Mouse (Mus musculus) adipocyte (in vitro differentiated cells): Measurements from ENCODE around the gene 9030612E09Rik.

Experiments
- DNase-seq: peaks from one replicate; pipeline ENCODE4 v3.0.0-alpha.2; 2016; ENCODE audit warnings: low spot score

Gene 9030612E09Rik

DNA sequence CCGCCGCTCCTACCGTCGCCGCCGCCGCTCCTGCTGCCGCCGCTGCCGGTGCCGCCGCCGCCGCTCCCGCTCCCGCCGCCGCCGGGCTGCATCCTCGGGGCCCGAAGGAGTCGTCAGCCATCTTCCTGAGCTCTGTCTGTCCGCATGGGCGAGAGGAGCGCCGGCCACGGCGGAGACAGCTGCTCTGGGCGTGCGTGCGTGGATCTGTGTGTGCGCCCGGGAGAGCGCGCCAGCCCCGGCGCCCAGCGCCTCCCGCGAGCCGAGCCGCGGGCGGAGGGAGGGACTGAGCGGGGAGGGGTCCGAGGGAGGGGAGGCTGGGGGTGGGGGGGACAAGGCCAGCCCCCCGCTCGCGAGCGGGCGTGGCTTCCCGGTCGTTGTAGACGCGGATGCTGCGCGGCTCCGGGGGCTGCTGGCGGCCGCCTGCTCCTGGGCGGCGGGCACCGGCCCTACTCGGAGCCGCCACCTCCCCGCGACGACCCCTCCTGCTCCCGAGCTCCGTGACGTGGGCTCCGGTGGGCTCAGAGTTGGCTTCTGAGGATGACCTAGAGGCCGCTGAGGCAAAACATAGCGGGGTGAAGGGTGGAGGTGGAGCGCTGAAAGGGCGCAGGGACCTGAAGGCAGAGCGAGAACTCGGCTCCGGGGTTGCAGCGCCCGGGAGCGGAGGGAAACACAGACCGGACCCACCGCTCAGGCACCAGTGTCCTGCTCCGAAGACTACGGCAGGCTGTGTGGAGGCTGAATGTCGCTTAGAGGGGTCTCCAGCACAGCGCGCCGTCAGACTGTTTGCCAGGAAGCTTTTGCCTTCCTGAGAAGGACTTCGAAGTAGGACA, at the start of gene 9030612E09Rik, which contains the start of gene Sobp:
9030612E09Rik (plus strand) TSS at position 379 of the 830 bp plus-strand sequence.
Sobp (minus strand) TSS at position 205 of the 830 bp plus-strand sequence.
- DNase-seq: no peak

DNA sequence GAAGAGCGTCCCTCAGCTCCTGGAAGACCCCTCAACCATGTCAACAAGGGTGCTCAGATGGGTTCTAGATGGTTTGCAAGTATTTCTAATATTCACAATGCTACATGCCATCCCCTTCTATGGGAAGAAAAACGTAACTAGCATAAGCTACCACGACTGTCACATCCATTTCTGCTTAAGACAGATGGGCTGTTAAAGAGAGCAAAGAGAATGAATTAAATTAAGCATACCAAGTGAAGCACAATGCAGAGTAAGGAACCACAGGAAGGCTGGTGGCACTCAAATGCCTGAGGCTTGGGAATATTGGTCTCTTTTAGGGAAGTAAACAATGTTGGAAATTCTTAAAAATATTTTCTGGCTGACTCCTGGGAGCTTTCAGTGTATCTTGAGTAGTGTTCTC, 45.8 kb upstream of the 9030612E09Rik start:
- DNase-seq: no peak

DNA sequence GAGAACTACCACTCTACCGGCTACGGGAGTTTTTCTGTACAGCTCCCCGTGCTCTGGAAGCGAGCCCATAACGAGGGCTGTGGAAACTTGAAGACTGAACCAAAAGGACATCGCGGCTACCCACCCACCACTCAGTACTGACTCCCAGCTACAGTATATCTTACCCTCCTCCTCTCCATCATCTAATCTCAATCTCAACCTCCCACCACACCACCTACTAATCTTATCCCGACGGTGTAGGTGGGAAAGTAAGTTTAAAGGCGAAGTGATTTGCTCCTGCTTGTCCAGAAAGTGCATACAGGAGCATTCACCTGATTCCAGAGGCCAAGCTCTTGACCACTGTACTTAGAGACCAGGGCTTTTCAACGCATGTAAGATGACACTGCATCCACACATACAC, 40.5 kb upstream of the 9030612E09Rik start:
- DNase-seq: no peak

DNA sequence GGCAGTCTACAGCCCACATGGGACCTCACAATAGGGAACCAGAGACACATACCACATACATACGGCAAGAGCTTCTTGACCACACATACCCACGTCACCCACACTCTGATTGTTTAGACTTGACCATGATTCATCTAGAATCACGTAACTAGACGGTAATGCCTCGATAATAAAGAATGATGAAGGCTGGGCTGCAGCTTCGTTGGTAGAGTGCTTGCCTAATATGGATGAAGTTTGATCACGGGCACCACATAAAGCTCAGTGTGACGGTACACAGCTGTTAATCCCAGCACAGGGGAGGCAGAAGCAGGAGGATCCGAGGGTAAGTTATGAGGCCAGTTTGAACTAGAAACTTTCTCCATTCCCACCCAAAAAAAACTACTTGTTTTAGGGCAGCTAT, 31.3 kb upstream of the 9030612E09Rik start:
- no peak for DNase-seq

DNA sequence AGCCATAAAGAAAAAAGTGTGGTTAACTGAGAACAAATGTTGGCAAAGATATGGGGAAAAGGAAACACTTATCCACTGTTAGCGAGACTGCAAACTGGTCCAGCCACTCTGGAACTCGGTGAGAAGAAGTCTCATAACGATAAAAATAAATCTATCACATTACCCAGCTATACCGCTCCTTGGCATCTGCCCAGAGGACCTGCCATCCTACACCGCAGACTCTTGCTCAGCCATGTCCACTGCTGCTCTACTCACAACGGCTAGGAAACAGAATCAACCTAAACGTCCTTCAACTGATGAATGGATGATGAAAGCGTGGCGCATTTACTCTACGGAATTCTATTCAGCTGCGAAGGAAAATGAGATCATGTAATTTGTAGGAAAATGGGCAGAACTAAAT, 26.0 kb upstream of the 9030612E09Rik start:
- no peak for DNase-seq

DNA sequence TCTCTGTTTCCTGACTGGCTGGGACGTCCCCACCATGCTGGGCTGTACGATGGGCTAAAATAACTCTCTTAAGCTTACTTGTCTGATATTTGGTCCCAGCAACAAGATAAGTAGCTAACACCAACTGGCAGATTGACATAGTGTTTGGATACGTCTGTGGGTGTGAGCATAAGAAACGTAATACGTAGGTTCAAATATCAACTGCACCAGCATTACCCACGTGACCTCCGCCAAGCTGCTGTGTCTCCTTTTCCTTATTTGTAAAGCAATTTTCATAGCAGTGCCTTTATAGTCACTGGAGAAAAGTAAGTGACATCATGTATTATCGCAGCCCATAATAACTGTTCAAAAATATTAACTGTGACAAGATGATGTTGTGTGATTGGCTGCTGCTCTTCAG, 21.9 kb upstream of the 9030612E09Rik start:
- DNase-seq: no peak

DNA sequence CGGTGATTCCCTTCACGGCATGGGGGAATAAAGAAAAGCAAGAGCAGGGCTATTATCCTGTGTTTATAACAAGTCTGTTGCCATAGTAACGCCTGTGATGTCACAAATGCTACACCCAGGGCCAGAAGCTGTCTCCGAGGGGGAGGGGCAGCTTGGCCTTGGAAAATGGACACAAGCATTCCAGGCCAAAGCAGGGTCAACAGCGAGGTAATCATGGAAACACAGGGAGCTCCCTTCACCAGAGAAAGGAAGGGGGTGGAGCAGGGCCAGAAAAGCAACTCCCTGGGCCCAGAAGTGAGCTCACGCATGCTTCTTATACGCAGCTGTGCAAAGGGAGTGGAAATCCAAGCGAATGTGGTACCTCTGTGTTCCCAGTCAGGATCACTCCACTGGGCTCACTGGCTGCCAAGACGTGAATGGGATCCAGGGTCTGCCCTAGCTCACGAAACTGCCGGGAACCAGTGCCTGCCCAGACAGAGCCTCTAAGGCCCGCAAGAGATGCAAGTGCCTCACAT, 19.4 kb upstream of the 9030612E09Rik start:
- peak; percentile 5 for DNase-seq

DNA sequence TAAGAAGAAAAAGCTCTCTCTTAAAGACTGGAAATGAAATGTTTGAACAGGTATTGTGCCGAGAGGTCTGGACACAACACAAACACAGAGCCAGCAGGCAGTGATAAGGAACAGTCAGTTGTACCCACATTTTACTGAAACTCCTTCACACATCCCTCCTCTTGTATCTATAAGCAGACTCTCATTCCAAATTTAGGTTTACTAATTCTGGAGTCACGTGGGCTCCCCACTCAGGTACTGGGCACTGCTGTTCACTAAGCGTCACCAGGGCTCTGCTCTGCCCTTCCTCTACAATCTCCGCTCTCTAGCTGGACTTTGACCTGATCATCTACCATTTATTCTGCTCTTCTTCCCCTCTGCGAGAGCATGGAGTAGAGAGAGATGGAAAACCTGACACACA, 15.6 kb upstream of the 9030612E09Rik start:
- DNase-seq: no peak

DNA sequence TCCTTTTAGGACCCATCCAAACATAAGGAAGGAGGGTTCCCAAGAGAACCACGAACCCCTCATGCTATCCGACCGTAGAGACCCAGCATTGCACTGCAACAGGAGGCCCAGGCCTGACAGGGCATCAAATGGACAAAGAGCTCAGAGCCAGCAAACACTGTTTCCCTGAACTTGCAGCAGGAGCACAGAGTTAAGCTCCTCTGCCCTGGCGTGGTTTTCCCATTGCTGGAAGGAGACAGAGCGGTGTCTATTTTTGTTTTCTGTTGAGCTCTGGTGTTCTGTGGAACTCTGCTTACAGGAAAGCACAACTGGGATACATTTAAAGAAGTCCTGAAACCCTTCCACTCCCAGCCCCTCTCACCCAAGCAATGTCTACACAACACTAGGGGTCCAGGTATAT, 15.2 kb upstream of the 9030612E09Rik start:
- no peak for DNase-seq

DNA sequence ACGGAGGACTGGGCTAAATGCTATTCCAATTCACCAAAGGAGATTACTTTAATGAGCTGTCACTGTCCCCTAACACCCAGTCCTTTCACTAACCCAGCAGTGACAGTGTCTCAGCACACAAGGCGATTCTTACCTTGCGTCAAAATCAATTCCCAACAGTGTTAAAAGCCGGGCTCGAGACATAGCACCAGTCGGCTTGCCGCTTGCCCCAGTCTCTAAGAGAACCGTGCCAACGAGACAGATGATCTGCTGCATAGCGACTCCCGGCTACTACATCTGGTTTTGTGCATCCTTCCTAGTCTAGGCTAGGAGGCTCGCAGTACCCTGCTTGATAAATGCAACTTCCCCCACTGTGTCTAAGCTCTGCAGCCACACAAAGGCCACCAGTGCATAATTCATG, 12.2 kb upstream of the 9030612E09Rik start:
- no peak for DNase-seq

DNA sequence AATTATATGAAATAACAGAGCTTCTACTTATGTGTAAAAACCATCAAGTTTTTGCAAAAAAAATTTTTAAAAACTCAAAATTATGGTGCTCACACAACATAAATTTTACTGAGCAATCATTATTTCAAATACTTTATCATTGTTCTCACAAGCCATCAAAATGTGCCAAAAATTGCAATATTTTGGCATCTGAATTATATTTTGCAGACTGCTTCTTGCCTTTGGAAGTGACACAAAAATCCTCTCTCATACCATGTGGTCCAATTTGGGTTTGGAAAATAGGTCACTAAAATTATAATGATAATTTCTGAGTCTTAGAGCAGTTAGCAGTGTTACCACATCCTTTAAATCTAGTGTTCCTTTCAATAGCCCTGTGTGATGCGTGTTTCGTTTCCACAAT, 10.1 kb upstream of the 9030612E09Rik start:
- peak; percentile 5 for DNase-seq

DNA sequence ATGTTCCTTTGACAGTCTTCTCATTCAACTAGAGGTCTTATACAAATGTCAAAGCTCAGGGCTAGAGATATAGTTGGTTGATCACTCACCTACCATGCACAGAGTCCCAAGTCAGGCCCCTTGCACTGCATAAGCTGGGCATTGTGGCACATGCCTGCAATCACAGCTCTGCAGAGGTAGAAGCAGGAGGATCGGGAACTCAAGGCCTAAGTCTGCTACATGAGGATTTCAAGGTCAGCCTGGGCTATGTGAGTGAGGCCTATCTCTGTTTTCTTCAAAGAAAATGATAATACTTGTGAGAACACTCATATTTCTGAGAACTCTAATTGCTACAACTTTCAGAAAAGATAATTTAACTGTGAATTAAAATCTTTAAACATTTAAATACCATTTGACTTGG, 8.4 kb upstream of the 9030612E09Rik start:
- DNase-seq: no peak

DNA sequence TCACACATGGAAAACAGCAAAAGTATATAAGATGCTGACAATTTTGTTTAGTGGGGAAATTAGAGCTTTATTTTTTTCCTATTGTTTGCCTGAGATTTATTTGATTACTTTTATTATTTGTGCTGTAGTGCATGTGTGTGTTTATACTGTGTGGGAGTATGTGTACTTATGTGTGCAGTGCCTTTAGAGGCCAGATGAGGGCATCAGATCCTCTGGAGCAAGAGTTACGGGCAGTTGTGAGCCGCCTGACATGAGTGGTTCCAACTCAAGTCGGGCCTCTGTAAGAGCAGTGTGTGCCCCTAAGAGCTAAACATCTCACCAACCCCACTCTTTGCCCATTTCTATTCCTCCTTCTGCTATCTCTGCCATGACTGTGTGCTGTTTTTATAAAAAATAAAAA, 7.7 kb upstream of the 9030612E09Rik start:
- DNase-seq: no peak

DNA sequence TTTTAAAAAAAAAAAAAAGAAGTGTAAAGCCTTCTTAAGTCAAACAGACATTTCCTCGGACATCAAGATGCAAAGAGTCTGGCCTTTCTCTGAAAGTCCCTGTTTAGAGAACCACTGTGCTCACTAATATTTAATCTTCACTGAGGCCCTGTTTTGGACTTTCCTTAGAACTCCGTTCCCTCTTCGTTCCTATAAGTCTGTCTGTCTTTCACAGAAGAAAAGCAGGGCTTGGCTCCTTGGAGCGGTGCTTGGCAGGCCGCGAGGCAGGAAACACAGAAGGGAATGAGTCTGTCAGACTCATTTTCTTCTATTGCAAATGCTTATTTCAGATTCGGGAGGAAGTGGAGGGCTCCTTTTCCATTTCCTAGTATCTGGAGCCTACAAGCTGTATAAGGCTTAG, 5.7 kb upstream of the 9030612E09Rik start:
- no peak for DNase-seq

DNA sequence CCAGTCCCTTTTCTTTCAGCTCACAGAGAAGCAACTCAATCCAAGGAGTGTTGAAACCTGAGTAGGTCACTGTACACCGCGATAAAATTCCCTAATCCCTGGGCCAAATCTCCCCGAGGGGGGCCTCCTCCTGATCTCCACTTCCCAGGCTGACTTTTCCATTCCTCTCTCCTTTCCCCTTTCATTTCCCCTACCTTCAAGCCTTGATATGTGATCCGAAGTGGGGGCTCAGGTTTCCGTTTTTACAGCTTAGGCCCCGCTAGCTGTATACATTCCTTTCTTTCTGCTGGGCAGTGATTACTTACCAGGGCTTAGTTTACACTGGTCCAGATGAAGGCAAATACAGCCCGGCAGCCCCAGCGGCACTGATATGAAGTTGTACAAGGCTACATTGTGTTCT, 3.4 kb upstream of the 9030612E09Rik start:
- no peak for DNase-seq

DNA sequence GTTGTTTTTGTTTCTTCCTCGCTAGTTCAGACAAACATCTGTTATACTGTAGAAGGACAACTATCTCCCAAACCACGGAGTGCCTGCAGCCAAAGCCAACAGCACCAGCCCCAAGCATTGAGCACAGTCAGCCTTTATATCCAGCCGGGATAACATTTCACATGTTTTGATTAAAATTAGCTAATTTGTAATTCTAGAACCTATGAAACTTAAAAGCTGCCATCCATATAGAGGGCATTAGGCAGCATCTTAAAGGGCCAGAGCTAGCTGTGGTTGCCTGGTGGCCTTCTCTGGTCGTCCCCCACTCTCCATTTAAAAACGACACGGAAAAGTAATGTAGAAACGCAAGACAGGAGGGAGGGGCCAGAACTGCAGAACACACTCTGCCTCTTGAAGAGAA, 2.4 kb upstream of the 9030612E09Rik start:
- DNase-seq: no peak

DNA sequence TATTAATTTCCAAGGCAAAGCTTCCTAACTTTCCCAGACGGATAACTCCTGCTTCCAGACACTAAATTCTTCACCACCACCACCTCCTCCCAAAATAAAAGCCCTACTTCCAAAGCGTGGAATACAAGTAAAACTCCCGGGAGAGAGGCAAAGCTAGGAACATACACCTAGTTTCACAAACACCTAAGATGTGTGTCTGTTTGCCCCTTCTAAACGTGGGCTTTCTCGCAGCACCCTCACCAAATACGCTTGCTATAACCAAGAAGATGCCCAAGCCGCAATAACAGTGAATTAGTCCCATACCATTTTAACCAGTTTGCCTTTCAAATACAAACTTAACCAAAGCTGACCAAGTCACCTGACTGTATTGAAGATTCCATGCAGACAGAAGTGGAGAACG, 1.9 kb upstream of the 9030612E09Rik start:
- no peak for DNase-seq

DNA sequence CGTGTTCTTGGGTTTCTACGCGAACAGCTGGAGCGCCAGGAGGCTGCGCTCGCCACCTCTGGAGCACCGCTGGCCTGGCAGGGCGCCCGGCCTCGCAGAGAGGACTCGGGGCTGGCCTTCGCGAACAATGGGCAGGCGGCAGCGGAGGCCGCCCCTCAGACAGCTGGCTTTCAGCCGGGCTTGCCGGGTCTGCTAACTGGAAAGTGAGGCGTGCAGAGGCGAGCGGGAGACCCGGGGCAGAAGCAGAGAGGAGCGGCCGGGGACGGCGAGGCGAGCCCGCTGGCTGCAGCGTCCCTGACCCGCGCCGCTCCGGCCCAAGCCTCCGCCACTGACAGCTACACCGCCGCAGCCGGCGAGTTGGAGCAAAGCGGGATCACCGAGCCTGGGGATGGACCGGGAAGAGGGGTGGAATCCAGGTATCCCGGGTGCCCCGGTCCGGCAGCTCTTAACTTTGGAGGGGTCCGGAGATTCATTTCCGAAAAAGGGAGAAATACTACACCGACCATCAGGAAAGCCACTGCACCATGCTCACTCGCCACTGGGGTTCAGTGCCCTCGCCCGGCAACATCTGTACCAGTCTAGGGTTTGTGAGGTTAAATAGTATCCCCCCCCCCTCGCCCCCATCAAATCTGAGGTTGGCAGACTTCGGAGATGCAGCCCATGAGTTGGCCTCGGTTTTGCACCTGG, 1.2 kb upstream of the 9030612E09Rik start:
- no peak for DNase-seq

DNA sequence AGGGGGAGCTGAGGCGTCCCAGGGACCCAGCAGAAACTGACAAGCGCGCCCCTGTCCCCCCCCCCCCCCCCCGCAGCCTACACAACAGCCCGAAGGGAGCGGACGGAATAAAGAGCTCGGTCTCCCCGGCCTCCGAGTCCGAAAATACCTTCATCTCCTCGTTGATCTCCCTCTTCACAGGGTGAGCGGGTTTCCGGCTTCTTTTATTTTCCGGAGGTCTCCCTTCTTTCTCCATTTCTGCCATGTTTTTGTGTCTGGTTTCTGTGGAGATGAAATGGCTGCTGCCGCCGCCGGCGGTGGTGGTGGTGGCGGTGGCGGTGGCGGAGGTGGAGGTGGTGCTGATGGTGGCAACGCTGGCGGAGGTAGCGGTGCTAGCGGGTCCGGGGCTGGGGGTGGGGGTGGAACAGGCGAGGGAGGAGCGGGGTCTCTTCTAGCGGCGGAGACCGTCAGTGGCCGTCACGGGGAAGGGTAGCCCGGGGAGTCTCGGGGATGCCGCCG, 627 bp upstream of the 9030612E09Rik start:
- DNase-seq: no peak

DNA sequence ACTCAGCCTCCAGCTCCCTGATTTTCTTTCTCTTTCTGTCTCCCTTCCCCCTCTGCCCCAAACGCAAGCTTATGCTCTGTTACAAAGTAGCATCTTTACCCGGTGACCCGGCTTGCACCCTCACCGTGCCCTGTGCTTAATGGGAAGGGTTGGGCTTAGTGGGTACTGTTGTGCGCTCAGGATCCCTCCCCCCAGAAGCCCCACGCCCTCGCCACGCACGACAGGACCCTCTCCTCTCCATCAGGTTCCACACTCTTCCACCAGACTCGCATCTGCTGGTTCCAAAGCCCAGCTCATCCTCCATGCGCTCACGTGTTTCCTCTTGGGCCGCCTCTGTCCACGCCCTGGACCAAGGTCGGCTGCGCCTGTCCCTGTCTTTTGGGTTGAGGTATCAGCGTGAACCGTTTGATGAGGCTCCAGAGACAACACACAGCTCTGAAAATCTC, 675 bp downstream of the 9030612E09Rik start:
- no peak for DNase-seq

DNA sequence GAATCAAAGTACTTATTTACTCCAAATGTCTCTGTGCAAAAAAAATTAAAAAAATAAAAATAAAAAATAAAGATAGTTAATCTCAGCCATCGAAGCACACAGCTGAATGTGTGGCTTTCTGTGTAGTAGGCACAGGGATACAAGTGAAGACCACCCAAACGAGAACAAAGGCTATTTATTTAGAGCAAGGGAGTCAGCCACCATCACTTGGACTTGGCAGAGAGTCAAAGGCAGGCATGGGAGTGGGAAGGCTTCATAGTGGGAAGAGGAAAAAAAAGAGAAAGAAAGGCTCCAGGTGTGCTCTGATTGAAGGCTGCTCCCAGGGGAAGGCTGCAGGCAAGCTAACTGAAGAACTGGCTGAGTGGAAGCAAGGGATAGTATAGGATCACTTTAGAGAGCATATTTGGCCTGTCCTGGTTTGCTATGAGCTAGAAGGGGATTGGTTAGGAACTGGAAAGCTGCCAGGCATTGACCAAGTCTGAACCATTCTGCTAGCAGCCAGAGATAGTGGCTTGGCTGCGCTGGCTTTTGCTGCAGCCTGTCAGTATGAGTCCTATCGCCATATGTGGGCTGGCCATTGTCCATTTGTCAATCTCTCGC, 5.9 kb downstream of the 9030612E09Rik start:
- no peak for DNase-seq

DNA sequence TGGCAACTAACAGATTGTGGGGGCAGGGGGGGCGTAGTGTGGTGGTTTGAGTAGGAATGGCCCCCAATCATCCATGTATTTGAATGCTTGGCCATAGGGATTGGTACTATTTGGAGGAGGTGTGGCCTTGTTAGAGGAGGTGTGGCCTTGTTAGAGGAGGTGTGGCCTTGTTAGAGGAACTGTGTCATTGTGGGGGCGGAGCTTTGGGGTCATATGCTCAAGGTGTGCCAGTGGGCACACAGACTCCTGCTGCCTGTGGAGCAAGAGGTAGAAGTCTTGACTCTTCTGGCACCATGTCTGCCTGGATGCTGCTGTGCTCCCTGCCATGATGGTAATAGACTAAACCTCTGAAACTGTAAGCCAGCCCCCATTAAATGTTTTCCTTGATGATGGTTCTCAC, 25.7 kb downstream of the 9030612E09Rik start:
- DNase-seq: no peak

DNA sequence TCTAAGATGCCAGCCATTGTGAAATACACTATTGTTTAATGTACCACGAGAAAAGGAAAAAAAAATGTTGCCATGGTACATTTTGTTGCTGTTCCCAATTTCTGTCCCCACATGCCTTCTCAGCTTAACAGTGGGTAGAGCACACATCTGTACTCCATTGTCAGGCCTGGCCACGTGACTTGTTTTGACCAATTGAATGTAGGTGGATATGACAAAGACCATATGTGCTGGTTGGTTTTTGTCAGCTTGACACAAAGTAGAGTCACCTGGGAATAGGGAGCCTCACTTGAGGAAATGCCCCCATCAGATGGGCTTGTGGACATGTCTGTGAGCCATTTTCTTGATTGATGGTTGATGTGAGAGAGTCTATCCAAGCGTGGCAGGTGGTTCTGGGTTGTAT, 29.4 kb downstream of the 9030612E09Rik start:
- DNase-seq: no peak
